Mouse (Mus musculus): ENCODE measurements around the gene Gimap3.

Gimap3 gene

DNA sequence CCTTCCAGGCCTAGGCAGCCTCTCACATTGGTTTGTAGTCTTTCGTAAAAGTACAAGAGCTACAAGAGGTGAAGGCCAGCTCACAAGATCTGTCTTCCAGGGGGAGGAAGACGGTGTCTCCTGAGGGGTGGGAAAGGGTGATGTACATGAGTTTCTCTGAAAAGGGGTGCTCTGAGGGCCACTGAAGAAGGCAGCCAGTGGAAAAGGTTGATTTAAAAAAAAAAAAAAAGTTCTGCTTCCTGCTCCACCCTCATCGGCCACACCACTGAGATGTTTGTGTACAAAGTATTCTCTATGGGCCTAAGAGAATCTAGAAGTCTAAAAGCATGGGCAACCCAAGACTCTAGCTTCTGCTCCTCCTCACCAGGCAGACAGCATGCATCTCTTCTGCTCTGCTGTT is at the start of gene Gimap3:
Gene Gimap3, minus strand, starts transcription at position 156 of the 400 bp plus-strand sequence.
- in situ Hi-C loops (cut with MseI, MboI) = loop anchor here (5.0 kb wide), 1 partner anchor 123 kb away; the partner anchor contains the start of gene Gimap8 (in 2 of the 2)

DNA sequence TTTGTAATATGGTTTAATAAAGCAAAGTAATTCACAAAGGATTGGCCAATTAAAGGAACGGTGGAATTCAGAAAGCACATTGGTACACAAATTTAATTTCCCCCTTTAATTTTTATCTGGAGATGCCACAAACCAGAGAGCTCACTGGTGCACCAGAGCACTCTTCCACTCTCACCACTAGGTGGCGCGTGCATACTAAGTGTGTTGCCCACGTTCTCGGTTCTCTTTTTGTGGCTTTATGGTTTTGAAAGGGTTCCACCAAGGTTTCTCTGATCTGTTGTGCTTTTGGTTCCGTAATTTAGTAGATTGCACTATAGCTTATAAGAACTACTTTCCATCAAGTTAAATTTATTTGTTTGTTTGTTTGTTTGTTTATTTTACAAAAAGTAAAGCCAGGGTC is 47.2 kb upstream of the Gimap3 start:
- in situ Hi-C loops (cut with MseI, MboI) = loop anchor here in 1 of 2 experiments (5.0 kb wide), 1 partner anchor 39 kb away; no protein-coding TSS in a partner anchor

GRCm38 (mm10) chr6:48815013-48815412 is 44.4 kb upstream of the Gimap3 start:
- in situ Hi-C loops (cut with MseI, MboI) = loop anchor here in 1 of 2 experiments (5.0 kb wide), 1 partner anchor 42 kb away; no protein-coding TSS in a partner anchor

GRCm38 (mm10) chr6:48809494-48810219 is 39.0 kb upstream of the Gimap3 start:
- in situ Hi-C loops (cut with MseI, MboI) = no loop called here

DNA sequence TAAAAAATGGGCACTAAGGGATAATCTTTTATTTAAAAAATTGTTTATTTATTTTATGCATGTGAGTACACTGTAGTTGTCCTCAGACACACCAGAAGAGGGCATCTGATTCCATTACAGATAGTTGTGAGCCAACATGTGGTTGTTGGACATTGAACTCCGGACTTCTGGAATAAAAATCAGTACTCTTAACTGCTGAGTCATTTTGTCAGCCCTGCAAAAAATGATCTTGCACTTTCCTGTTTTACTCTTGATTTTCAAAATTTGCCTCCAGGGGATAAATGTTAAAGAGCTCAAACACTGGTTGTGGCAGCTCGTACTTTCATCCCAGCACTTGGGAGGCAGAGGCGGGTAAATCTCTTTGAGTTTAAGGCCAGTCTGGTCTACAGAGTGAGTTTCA is 36.1 kb upstream of the Gimap3 start:
- in situ Hi-C loops (cut with MseI, MboI) = no loop called here

DNA sequence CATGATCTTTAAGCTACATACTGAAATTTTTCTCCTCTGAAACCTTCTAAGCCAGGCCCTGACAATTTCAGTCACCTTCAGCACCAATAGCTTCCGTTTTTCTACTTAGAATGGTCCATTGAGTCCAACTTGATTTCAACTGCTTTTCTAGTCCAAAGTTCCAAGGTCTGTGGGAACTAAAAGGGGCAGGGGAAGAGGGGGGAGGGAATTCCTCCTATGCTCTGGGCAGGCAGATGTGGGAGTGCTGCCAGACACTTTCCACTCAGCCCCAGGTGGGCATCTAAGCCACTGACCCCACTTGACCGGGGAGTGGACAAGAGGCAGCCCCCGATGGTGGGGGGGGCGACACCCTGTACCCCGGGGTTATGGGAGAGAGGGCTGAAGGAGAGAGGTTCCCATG is 33.7 kb upstream of the Gimap3 start:
- in situ Hi-C loops (cut with MseI, MboI) = no loop called here

GRCm38 (mm10) chr6:48803406-48804051 is 32.9 kb upstream of the Gimap3 start:
- in situ Hi-C loops (cut with MseI, MboI) = no loop called here

DNA sequence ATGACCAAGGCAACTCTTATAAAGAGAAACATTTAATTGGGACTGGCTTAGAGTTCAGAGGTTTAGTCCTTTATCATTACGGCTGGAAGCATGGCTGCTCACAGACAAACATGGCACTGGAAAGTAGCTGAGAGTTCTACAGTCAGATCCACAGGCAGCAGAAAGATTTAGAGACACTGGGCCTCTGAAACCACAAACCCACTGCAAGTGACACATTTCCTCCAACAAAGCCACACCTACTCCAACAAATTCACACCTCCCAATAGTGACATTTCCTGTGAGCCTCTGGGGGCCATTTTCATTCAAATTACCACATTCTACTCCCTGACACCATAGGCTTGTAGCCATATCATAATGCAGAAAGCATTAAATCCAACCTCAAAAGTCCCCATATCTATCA is 31.2 kb upstream of the Gimap3 start:
- in situ Hi-C loops (cut with MseI, MboI) = no loop called here

DNA sequence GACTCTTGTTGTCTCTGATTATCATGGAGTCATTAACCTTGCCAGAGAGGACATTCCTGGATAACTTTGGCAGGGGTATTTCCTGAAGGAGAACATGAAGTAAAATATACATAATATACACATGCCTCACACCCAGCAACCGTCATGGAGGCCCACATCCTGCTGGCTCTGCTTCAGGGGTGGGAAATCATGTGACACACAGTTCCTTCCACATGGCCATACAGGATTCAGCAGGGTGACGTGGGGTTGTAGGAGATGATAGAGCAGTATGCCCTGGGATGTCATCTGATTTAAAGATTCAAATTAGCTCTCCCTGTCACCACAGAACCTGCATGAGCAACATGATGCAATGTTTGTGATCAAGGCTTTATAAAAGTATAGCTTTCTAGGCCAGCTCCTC is 17.2 kb upstream of the Gimap3 start:
- in situ Hi-C loops (cut with MseI, MboI) = no loop called here

GRCm38 (mm10) chr6:48785601-48786000 is 14.9 kb upstream of the Gimap3 start:
- in situ Hi-C loops (cut with MseI, MboI) = no loop called here

DNA sequence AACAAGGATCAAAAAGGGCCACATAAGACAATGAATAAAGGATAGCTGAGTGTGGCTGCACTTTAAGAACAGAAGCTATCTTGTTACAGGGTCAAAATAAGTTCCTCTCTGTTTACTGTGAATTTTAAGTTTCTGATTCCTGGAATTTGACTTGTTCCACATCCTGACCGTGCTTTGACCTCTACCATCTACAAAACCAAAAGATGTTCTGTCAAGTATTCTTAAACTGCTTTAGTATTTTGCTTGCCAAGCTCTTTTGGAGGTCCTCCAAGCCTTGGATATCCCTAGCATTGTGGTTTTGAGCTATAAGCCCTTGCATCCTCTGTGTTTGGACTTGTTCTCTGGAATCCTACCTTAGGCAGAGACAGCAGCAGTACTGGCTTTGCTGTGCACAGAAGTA is 14.5 kb upstream of the Gimap3 start:
- in situ Hi-C loops (cut with MseI, MboI) = no loop called here

DNA sequence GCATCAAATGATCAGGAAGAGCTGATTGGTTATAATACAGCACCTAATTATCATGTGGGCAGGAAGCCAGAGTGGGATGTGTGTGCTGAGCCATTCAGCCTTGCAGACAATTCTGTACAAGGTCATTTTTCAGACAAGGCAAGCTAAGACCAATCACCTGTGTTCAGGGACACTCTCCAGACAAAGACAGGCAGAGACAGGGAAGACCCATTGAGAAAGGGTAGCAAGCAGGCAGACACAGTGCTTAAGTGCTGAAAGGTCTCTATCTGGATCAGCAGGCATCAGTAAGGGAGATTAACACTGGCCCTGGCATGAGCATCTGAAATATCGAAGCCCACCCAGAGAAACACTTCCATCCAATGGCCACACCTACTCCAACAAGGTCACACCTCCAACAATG is 13.8 kb upstream of the Gimap3 start:
- in situ Hi-C loops (cut with MseI, MboI) = no loop called here

- in situ Hi-C loops (cut with MseI, MboI) = loop anchor here (5.0 kb wide), 1 partner anchor 125 kb away; the partner anchor contains the start of gene Gimap8 (in 2 of the 2)
Measured at GRCm38 (mm10) chr6:48772030-48772429, 1.4 kb upstream of the Gimap3 start.

GRCm38 (mm10) chr6:48768933-48769332 is 1.7 kb downstream of the Gimap3 start:
- in situ Hi-C loops (cut with MseI, MboI) = no loop called here

DNA sequence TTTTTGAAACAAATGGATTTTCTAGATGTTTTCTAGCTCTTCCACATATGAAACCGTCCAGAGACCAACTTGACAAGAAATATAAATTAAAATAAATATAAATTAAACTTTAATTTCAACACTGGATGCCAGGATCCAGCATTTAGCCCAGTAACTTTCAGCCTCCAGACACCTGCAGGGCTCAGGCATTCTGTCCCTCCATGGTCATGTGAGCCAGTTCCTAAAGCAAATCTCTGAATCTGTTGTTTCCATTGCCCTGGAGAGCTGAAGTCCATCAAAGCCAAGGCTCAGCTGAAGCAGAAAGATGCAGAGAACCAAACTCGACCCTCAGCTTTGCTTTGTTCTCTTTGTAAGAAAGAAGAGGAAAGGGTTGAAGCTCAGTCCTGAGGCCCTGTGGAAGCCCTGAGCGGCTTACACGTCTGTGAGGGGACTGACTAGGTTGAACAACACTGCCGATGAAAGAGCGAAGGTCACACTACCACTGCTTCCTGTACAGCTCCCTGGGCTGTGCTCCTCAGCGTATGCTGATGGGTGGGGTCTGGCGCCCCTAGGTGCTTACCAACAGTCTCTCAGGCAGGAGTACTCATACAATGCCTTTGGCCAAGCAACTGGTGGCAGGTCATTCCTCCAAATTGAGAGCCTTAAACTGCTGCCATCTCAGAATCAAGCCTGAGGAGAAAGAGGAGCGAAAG is 2.3 kb downstream of the Gimap3 start:
- in situ Hi-C loops (cut with MseI, MboI) = no loop called here

- in situ Hi-C loops (cut with MseI, MboI) = no loop called here
Measured at GRCm38 (mm10) chr6:48764496-48764895, 6.2 kb downstream of the Gimap3 start.

- in situ Hi-C loops (cut with MseI, MboI) = no loop called here
Measured at GRCm38 (mm10) chr6:48763567-48764270, 6.9 kb downstream of the Gimap3 start.

DNA sequence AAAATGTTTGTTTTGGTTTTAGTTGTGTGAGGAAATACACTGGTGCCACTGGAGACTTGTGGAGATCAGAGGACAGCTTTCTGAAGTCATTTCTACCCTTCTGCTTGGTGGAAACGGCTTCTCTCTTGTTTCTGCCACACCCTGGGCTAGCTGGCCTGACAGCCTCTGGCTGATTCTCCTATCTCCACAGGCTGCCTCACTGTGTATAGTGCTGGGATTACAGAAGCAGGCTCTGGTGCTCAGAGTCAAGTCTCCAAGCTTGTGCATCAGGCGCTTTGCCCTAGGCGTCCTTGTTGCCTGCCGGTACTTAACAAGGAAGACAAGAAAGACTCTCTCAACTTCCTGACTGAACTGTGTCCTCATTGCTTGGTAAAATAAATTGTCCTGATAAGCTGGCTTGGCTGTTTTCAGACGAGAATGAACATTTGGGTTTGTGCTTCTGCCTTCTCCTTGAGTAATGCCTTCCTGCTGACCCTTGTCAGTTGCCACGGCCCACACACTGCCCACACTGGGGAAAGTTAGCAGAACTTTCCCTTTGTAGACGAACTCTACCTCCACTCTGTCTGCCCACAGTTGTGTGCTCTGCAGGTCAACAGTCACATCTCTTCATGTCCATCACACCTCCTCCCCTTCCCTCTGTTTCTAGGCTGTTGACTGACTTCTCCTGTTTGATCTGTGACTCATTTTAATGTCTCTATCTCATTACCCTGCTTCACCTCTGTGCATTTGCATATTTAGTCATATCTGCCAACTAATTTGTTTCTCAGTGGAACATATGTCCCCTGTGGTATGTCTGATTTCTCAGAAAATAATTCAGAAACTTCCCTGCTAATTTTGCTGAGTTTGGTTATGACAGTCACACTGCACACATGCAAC is 23.3 kb downstream of the Gimap3 start:
- in situ Hi-C loops (cut with MseI, MboI) = no loop called here

GRCm38 (mm10) chr6:48745959-48746889 is 24.4 kb downstream of the Gimap3 start, which contains the start of gene Gimap5:
Gene Gimap5, plus strand, starts transcription at chr6:48746197.
- in situ Hi-C loops (cut with MseI, MboI) = no loop called here

- in situ Hi-C loops (cut with MseI, MboI) = no loop called here
Measured at GRCm38 (mm10) chr6:48745490-48745889, 25.2 kb downstream of the Gimap3 start.

Data from mouse trophoblast stem cell (cell line).